Mouse (Mus musculus): ENCODE data around the gene D630045J12Rik. TPM values are rescaled to one million over a fixed set of nuclear protein-coding genes. Genes with fewer than 3 reads are reported as not detected.

D630045J12Rik gene
- polyA plus RNA-seq, 1 experiment: 0.55 TPM

- Histone ChIP-seq H3K4me1 (ENCODE audit: control insufficient read depth, insufficient read depth, low read length) (no peaks in the 10 kb centered on the region), H3K27ac (ENCODE audit: control insufficient read depth, insufficient read depth, low read depth, low read length, poor library complexity) (no peak overlapping the region), H3K4me3 (replicated peaks; ENCODE audit: control insufficient read depth, low read depth, low read length) (no peak overlapping the region)
- 72% methylated on average over 7 of the region's 7 CpGs for WGBS
- TF ChIP-seq CTCF (IDR thresholded peaks at IDR 0.05; ENCODE audit: control insufficient read depth, insufficient read depth, low read length): no peak
- no peak for TF ChIP-seq POLR2A (IDR thresholded peaks at IDR 0.05; ENCODE audit: borderline replicate concordance, control insufficient read depth, low read depth, low read length)
These were observed 10.7 kb upstream of the D630045J12Rik start for GRCm38 (mm10) chr6:38264466-38264865.

GRCm38 (mm10) chr6:38263393-38264159 lies 9.8 kb upstream of the D630045J12Rik start:
- TF ChIP-seq POLR2A (IDR thresholded peaks at IDR 0.05; ENCODE audit: borderline replicate concordance, control insufficient read depth, low read depth, low read length) (no peak), CTCF (IDR thresholded peaks at IDR 0.05; ENCODE audit: control insufficient read depth, insufficient read depth, low read length) (no peak)
- WGBS: 45% methylated on average over 5 of the region's 5 CpGs
- H3K27ac ChIP-seq (ENCODE audit: control insufficient read depth, insufficient read depth, low read depth, low read length, poor library complexity): no peak overlapping the region
- no peak overlapping the region for H3K4me3 ChIP-seq (replicated peaks; ENCODE audit: control insufficient read depth, low read depth, low read length)
- H3K4me1 ChIP-seq (ENCODE audit: control insufficient read depth, insufficient read depth, low read length): no peaks in the 10 kb centered on the region

GRCm38 (mm10) chr6:38261877-38262276 lies 8.1 kb upstream of the D630045J12Rik start:
- no peak overlapping the region for H3K27ac ChIP-seq (ENCODE audit: control insufficient read depth, insufficient read depth, low read depth, low read length, poor library complexity)
- no peaks in the 10 kb centered on the region for H3K4me1 ChIP-seq (ENCODE audit: control insufficient read depth, insufficient read depth, low read length)
- TF ChIP-seq CTCF (IDR thresholded peaks at IDR 0.05; ENCODE audit: control insufficient read depth, insufficient read depth, low read length): no peak
- no peak for TF ChIP-seq POLR2A (IDR thresholded peaks at IDR 0.05; ENCODE audit: borderline replicate concordance, control insufficient read depth, low read depth, low read length)
- 75% methylated on average over 4 of the region's 4 CpGs for WGBS
- no peak overlapping the region for H3K4me3 ChIP-seq (replicated peaks; ENCODE audit: control insufficient read depth, low read depth, low read length)

GRCm38 (mm10) chr6:38257506-38257905 lies 3.7 kb upstream of the D630045J12Rik start:
- TF ChIP-seq CTCF (IDR thresholded peaks at IDR 0.05; ENCODE audit: control insufficient read depth, insufficient read depth, low read length) (no peak), POLR2A (IDR thresholded peaks at IDR 0.05; ENCODE audit: borderline replicate concordance, control insufficient read depth, low read depth, low read length) (no peak)
- WGBS: 85% methylated on average over 8 of the region's 8 CpGs
- no peak overlapping the region for H3K4me3 ChIP-seq (replicated peaks; ENCODE audit: control insufficient read depth, low read depth, low read length)
- no peak overlapping the region for H3K27ac ChIP-seq (ENCODE audit: control insufficient read depth, insufficient read depth, low read depth, low read length, poor library complexity)
- no peaks in the 10 kb centered on the region for H3K4me1 ChIP-seq (ENCODE audit: control insufficient read depth, insufficient read depth, low read length)

GRCm38 (mm10) chr6:38256793-38257192 lies 3.0 kb upstream of the D630045J12Rik start:
- no peak for TF ChIP-seq CTCF (IDR thresholded peaks at IDR 0.05; ENCODE audit: control insufficient read depth, insufficient read depth, low read length)
- TF ChIP-seq POLR2A (IDR thresholded peaks at IDR 0.05; ENCODE audit: borderline replicate concordance, control insufficient read depth, low read depth, low read length): no peak
- no peak overlapping the region for H3K4me3 ChIP-seq (replicated peaks; ENCODE audit: control insufficient read depth, low read depth, low read length)
- no peaks in the 10 kb centered on the region for H3K4me1 ChIP-seq (ENCODE audit: control insufficient read depth, insufficient read depth, low read length)
- no peak overlapping the region for H3K27ac ChIP-seq (ENCODE audit: control insufficient read depth, insufficient read depth, low read depth, low read length, poor library complexity)
- 61% methylated on average over 4 of the region's 4 CpGs for WGBS

- Histone ChIP-seq H3K4me1 (ENCODE audit: control insufficient read depth, insufficient read depth, low read length) (no peaks in the 10 kb centered on the region), H3K27ac (ENCODE audit: control insufficient read depth, insufficient read depth, low read depth, low read length, poor library complexity) (no peak overlapping the region), H3K4me3 (replicated peaks; ENCODE audit: control insufficient read depth, low read depth, low read length) (no peak overlapping the region)
- TF ChIP-seq POLR2A (IDR thresholded peaks at IDR 0.05; ENCODE audit: borderline replicate concordance, control insufficient read depth, low read depth, low read length) (no peak), CTCF (IDR thresholded peaks at IDR 0.05; ENCODE audit: control insufficient read depth, insufficient read depth, low read length) (no peak)
- 72% methylated on average over 2 of the region's 2 CpGs for WGBS
These were observed 2.0 kb upstream of the D630045J12Rik start for GRCm38 (mm10) chr6:38255794-38256193.

GRCm38 (mm10) chr6:38252766-38253735 lies 758 bp downstream of the D630045J12Rik start:
- Histone ChIP-seq H3K27ac (ENCODE audit: control insufficient read depth, insufficient read depth, low read depth, low read length, poor library complexity) (no peak overlapping the region), H3K4me3 (replicated peaks; ENCODE audit: control insufficient read depth, low read depth, low read length) (no peak overlapping the region), H3K4me1 (ENCODE audit: control insufficient read depth, insufficient read depth, low read length) (no peaks in the 10 kb centered on the region)
- WGBS: 17% methylated on average over 19 of the region's 19 CpGs
- TF ChIP-seq CTCF (IDR thresholded peaks at IDR 0.05; ENCODE audit: control insufficient read depth, insufficient read depth, low read length) (no peak), POLR2A (IDR thresholded peaks at IDR 0.05; ENCODE audit: borderline replicate concordance, control insufficient read depth, low read depth, low read length) (no peak)

GRCm38 (mm10) chr6:38252139-38252538 lies 1.7 kb downstream of the D630045J12Rik start:
- Histone ChIP-seq H3K4me1 (ENCODE audit: control insufficient read depth, insufficient read depth, low read length) (no peaks in the 10 kb centered on the region), H3K27ac (ENCODE audit: control insufficient read depth, insufficient read depth, low read depth, low read length, poor library complexity) (no peak overlapping the region), H3K4me3 (replicated peaks; ENCODE audit: control insufficient read depth, low read depth, low read length) (no peak overlapping the region)
- WGBS: 89% methylated on average over 10 of the region's 10 CpGs
- TF ChIP-seq CTCF (IDR thresholded peaks at IDR 0.05; ENCODE audit: control insufficient read depth, insufficient read depth, low read length) (no peak), POLR2A (IDR thresholded peaks at IDR 0.05; ENCODE audit: borderline replicate concordance, control insufficient read depth, low read depth, low read length) (no peak)
